Mouse (Mus musculus) frontal cortex, postnatal 14 days (tissue): ENCODE measurements around the gene Phf13.

ENCODE experiments used
- DNase-seq, 2 experiments: peaks; one replicate each; pipeline ENCODE4 v3.0.0; 2022; ENCODE audit warnings: low spot score in 2 of 2

The Phf13 gene

DNA sequence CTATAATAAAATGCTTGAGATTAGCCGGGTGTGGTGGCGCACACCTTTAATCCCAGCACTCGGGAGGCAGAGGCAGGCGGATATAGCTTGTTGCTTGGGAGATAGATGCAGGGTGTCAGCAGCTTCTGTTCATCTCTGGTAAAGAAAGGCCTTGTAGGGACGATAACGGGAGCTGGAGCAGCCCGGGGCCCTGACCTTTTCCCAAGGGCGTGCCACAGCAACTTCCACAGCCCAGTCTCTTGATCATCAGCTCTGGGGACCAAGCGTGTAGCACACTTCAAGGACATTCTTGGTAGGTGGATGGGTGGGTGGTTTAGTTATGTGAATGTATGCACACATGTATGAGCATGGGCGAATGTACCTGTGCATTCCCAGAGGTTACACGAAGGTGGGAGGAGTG lies 49.8 kb downstream of the Phf13 start:
- DNase-seq = no peak
